Mouse (Mus musculus) central nervous system, embryonic 11.5 days (tissue): ENCODE measurements around the gene Suds3. TPM values are rescaled to one million over a fixed set of nuclear protein-coding genes. Genes with fewer than 3 reads are reported as not detected.

Source experiments
- polyA plus RNA-seq: library from polyadenylated mRNA; depleted of rRNA; stranded (reverse); fragments of >200 nt; gene quantifications from 2 replicates; pipeline ENCODE4 v1.2.3, GENCODE M21; 2012; rRNA removed

Suds3 gene
- 86.9 and 133 TPM in 2 replicates for polyA plus RNA-seq

GRCm38 (mm10) chr5:117115836-117116366 is at the start of gene Suds3:
Gene Suds3, minus strand, starts transcription at chr5:117116113.

GRCm38 (mm10) chr5:117119777-117120488 is 4.0 kb upstream of the Suds3 start, which contains the start of gene Taok3:
Gene Taok3, plus strand, starts transcription at chr5:117120129.

Other genes starting within 250 kb of the Suds3 start
- 11.6 and 14.3 TPM in 2 replicates for gene Taok3, start 4.0 kb upstream of the Suds3 start, polyA plus RNA-seq
- gene Pebp1, start 171.5 kb upstream of the Suds3 start, polyA plus RNA-seq, result 402 and 587 TPM in 2 replicates
- gene Vsig10, start 203.0 kb upstream of the Suds3 start, polyA plus RNA-seq, result 4.2 and 5.4 TPM in 2 replicates
- 56.5 and 70.5 TPM in 2 replicates for gene Wsb2, start 241.2 kb upstream of the Suds3 start, polyA plus RNA-seq